Mouse (Mus musculus): ENCODE results near the gene Rangrf. TPM values are rescaled to one million over a fixed set of nuclear protein-coding genes. Genes with fewer than 3 reads are reported as not detected.
"Not testable (repeated sequence)": the region's sequence is repeated elsewhere in the genome, so short reads cannot be mapped to it uniquely, and the experiment has no call there.

Gene Rangrf
- polyA plus RNA-seq, 1 experiment from 2014 or later: 9.4 TPM

DNA sequence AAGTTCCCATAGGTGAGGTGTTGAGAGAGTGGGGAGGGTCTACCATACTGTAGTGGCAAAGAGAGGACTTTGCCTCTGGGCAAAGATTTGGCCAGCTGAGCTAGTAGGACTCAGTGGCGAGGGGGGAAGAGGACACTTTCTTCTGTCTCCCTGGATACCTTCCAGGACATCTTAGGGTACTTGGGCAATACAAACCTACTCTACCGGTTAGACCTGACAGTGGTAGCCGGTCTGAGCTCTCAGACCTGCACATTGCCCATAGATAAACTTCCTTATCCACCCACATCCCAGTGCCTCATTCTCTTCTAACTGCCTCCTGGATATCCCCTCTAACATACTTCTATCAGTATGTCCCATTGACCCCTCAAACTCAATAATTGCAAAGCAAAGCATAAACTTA is 5.9 kb upstream of the Rangrf start:
- ATAC-seq (no peak), DNase-seq (no peak)
- Histone ChIP-seq H3K9me3 (ENCODE audit: low read length) (no peaks in the 10 kb centered on the region), H3K9ac (replicated peaks) (no peak overlapping the region), H3K27ac (ENCODE audit: low read depth) (no peak overlapping the region), H3K4me3 (ENCODE audit: low read depth, low read length) (no peak overlapping the region), H3K27me3 (ENCODE audit: insufficient read depth, low read length) (no peaks in the 10 kb centered on the region), H3K4me2 (ENCODE audit: low read depth, low read length) (no peak overlapping the region), H3K36me3 (replicated peaks; ENCODE audit: insufficient read depth, low read length) (no peaks in the 10 kb centered on the region), H3K4me1 (ENCODE audit: insufficient read depth) (no peaks in the 10 kb centered on the region)
- WGBS (ENCODE audit: insufficient replicate concordance): 68% methylated on average over 3 of the region's 3 CpGs
- TF ChIP-seq CTCF (IDR thresholded peaks at IDR 0.05; ENCODE audit: low read depth): no peak
- no peak for TF ChIP-seq EP300 (IDR thresholded peaks at IDR 0.05; ENCODE audit: low read depth)

DNA sequence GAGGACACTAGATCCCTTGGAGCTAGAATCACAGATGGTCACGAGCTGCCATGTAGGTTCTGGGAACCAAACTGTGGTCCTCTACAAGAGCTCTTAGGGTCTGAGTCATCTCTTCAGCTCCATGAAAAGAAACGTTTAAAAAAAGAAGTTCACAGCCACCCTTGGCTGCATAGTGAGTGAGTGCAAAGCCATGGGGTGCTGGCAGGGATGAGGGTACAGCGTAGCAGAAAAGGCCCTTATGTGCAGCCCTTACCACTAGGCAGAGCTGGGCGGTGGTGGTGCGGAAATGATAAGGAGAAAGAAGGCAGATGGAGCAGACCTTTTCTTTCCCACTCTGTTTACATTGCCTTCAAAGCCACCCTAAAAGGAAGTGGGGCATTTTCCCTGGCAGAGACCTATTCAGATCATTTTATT is 4.3 kb upstream of the Rangrf start:
- Histone ChIP-seq H3K4me3 (ENCODE audit: low read depth, low read length) (no peak overlapping the region), H3K27me3 (ENCODE audit: insufficient read depth, low read length) (no peaks in the 10 kb centered on the region), H3K27ac (ENCODE audit: low read depth) (no peak overlapping the region), H3K36me3 (replicated peaks; ENCODE audit: insufficient read depth, low read length) (no peaks in the 10 kb centered on the region), H3K4me2 (ENCODE audit: low read depth, low read length) (no peak overlapping the region), H3K9ac (replicated peaks) (no peak overlapping the region), H3K9me3 (ENCODE audit: low read length) (no peaks in the 10 kb centered on the region), H3K4me1 (ENCODE audit: insufficient read depth) (no peaks in the 10 kb centered on the region)
- TF ChIP-seq EP300 (IDR thresholded peaks at IDR 0.05; ENCODE audit: low read depth): no peak
- TF ChIP-seq CTCF (IDR thresholded peaks at IDR 0.05; ENCODE audit: low read depth): no peak
- 45% methylated on average over 5 of the region's 5 CpGs for WGBS (ENCODE audit: insufficient replicate concordance)
- DNase-seq (no peak), ATAC-seq (0 out of 2 replicates have a peak, but pooled peaks have one; percentile 19)

DNA sequence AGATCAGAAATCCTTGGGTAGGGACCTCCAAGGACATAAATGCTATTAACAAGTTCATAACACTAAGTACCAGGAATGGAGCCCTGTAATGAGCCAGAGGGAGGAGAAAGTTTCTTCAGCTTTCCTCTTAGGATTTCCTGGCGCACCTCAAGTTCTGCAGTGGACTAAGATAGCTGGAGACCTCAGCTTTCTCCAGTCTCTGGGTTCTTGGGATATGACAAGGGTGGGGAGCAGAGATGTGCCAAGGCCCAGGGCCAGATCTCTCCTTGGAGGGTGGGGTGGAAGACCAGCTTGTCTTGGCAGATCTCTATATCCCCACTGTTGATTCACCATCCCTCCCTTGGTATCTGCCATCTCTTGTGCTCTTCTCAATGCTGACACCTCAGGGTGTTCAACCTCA is 616 bp upstream of the Rangrf start:
- Histone ChIP-seq H3K9ac (replicated peaks) (no peak overlapping the region), H3K4me2 (ENCODE audit: low read depth, low read length) (no peak overlapping the region), H3K4me1 (ENCODE audit: insufficient read depth) (peaks cover 11% of the 10 kb centered on the region), H3K4me3 (ENCODE audit: low read depth, low read length) (no peak overlapping the region), H3K36me3 (replicated peaks; ENCODE audit: insufficient read depth, low read length) (no peaks in the 10 kb centered on the region), H3K27ac (ENCODE audit: low read depth) (no peak overlapping the region), H3K27me3 (ENCODE audit: insufficient read depth, low read length) (no peaks in the 10 kb centered on the region), H3K9me3 (ENCODE audit: low read length) (no peaks in the 10 kb centered on the region)
- TF ChIP-seq EP300 (IDR thresholded peaks at IDR 0.05; ENCODE audit: low read depth) (no peak), CTCF (IDR thresholded peaks at IDR 0.05; ENCODE audit: low read depth) (no peak)
- ATAC-seq (no peak), DNase-seq (no peak)
- 80% methylated on average over 1 of the region's 1 CpGs for WGBS (ENCODE audit: insufficient replicate concordance)

DNA sequence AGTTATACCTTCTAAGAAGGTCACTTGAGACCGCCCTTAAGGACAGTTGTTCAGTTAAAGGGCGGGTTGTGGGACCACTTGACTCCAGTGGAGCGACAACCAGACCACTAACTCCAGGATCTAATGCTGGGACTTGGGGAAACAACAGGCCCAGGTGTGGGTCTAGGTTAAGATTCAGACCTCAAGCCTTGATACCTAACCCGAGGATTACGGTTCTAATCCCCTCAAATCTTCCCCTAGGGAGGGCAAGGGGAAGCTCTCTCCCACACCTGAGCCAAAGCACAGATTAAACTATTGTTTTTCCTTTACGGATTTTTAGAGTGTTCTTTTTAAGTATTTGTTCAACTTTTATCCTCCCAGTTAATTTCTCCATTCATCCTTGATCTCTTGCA is 930 bp downstream of the Rangrf start:
- no peak for ATAC-seq
- H3K36me3 ChIP-seq (replicated peaks; ENCODE audit: insufficient read depth, low read length): no peaks in the 10 kb centered on the region
- no peak overlapping the region for H3K27ac ChIP-seq (ENCODE audit: low read depth)
- WGBS (ENCODE audit: insufficient replicate concordance): 39% methylated on average over 6 of the region's 6 CpGs
- H3K4me3 ChIP-seq (ENCODE audit: low read depth, low read length): peak overlapping the region; percentile 40
- no peak for DNase-seq
- H3K9ac ChIP-seq (replicated peaks): no peak overlapping the region
- H3K27me3 ChIP-seq (ENCODE audit: insufficient read depth, low read length): no peaks in the 10 kb centered on the region
- H3K4me1 ChIP-seq (ENCODE audit: insufficient read depth): peaks cover 11% of the 10 kb centered on the region
- H3K4me2 ChIP-seq (ENCODE audit: low read depth, low read length): peak overlapping the region; percentile 72
- TF ChIP-seq CTCF (IDR thresholded peaks at IDR 0.05; ENCODE audit: low read depth) (no peak), EP300 (IDR thresholded peaks at IDR 0.05; ENCODE audit: low read depth) (no peak)
- H3K9me3 ChIP-seq (ENCODE audit: low read length): no peaks in the 10 kb centered on the region

DNA sequence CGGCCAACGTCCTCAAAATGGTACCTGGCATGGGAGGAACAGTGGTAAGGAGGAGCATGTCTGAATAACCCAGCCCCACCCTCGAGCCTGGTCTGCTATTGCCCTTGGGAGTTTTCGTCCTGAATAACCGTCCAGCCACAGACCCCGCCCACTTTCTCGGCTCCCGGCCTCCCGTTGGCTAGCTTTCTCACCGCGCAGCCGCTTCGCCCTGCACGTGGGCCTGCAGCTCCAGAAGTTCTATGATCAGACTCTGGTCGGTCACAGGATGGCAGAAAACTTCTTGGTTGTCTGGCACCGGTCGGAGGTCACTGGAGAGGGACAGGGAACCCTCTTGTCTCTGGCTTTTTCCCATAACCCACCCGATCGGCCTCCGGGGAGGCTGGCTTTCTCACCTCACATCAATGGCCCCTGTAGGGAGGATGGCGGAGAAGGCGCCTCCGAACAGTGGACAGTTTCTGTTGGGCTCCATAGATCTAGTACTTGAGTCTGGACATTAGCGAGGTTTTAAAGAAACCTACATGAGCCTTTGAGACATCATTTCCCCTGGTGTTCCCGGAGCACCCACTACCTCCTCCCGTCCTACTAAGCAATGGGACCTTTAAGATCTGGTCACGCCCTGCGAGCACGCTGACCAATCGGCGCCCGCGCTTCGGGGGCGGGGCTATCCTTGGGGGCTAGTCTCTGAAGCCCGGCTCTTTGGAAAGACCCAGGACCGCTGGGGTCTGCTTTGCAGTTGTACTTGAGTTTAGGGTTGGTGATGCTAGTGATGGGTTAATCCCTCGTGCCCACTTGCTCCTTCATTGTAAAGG is 1.5 kb downstream of the Rangrf start:
- peak overlapping the region; percentile 40 for H3K4me3 ChIP-seq (ENCODE audit: low read depth, low read length)
- not testable (repeated sequence) for H3K27me3 ChIP-seq (ENCODE audit: insufficient read depth, low read length); H3K27ac ChIP-seq (ENCODE audit: low read depth); H3K9me3 ChIP-seq (ENCODE audit: low read length); H3K36me3 ChIP-seq (replicated peaks; ENCODE audit: insufficient read depth, low read length)
- H3K9ac ChIP-seq (replicated peaks): peak overlapping the region; percentile 50; the same call in 1 of the 2 replicates
- H3K4me2 ChIP-seq (ENCODE audit: low read depth, low read length): peak overlapping the region; percentile 72
- under 1% methylated on average over 37 of the region's 38 CpGs for WGBS (ENCODE audit: insufficient replicate concordance)
- DNase-seq (peak; percentile 87), ATAC-seq (peak; percentile 93)
- peaks cover 12% of the 10 kb centered on the region for H3K4me1 ChIP-seq (ENCODE audit: insufficient read depth)

DNA sequence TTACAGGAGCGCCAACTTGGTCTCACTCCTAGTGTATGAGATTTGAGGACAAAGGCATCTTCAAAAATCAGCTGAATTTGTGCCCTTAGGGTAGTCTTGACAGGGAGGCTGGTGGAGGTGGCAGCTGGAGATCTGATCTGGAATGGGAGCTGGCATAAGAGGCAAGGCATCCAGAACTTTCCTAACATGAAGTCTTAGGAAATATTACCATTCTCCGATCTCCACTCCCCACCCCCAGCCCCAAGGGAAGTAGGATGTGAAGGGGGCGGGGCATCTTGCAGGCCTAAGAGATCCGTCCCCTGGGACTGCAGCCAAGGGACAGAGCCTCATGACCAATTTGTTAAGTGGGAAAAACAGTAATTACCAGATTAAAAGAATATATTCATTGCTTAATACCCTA is 4.8 kb downstream of the Rangrf start:
- Histone ChIP-seq H3K27me3 (ENCODE audit: insufficient read depth, low read length) (0 out of 2 replicates have a peak, but pooled peaks cover 2% of the 10 kb centered on the region), H3K9ac (replicated peaks) (no peak overlapping the region), H3K27ac (ENCODE audit: low read depth) (no peak overlapping the region), H3K4me1 (ENCODE audit: insufficient read depth) (peaks cover 24% of the 10 kb centered on the region), H3K4me3 (ENCODE audit: low read depth, low read length) (no peak overlapping the region), H3K9me3 (ENCODE audit: low read length) (no peaks in the 10 kb centered on the region), H3K4me2 (ENCODE audit: low read depth, low read length) (no peak overlapping the region), H3K36me3 (replicated peaks; ENCODE audit: insufficient read depth, low read length) (no peaks in the 10 kb centered on the region)
- WGBS (ENCODE audit: insufficient replicate concordance): 55% methylated on average over 4 of the region's 4 CpGs
- TF ChIP-seq CTCF (IDR thresholded peaks at IDR 0.05; ENCODE audit: low read depth) (no peak), EP300 (IDR thresholded peaks at IDR 0.05; ENCODE audit: low read depth) (no peak)
- no peak for DNase-seq
- ATAC-seq: no peak
